Mouse (Mus musculus): ENCODE results near the gene Nat8f5. TPM values are rescaled to one million over a fixed set of nuclear protein-coding genes. Genes with fewer than 3 reads are reported as not detected.
"Not testable (repeated sequence)": the region's sequence is repeated elsewhere in the genome, so short reads cannot be mapped to it uniquely, and the experiment has no call there.

Gene Nat8f5
- not detected in 2 replicates for polyA plus RNA-seq (2016; fragmentation: Nextera tagmentation; extraction: Ambion mirVana)

GRCm38 (mm10) chr6:85820837-85821236 lies at the start of gene Nat8f5, which contains the start of gene Nat8f6:
Gene Nat8f5 (minus strand): TSS chr6:85820972.
Gene Nat8f6 (minus strand): TSS chr6:85820954.
- DNase-seq (ENCODE audit: extremely low spot score, low spot score): no peak
- Histone ChIP-seq H3K36me3 (replicated peaks) (no peaks in the 10 kb centered on the region), H3K27ac (no peak within 1 kb of the TSS), H3K4me3 (no peak within 1 kb of the TSS), H3K9me3 (no peaks in the 10 kb centered on the region), H3K4me1 (0 out of 2 replicates have a peak, but pooled peaks cover 6% of the 10 kb centered on the region), H3K27me3 (ENCODE audit: poor library complexity, severe bottlenecking) (no peaks in the 10 kb centered on the region)
- 92% methylated on average over 5 of the region's 5 CpGs for WGBS

- H3K4me1 ChIP-seq; H3K36me3 ChIP-seq (replicated peaks); DNase-seq (ENCODE audit: extremely low spot score, low spot score); H3K27me3 ChIP-seq (ENCODE audit: poor library complexity, severe bottlenecking); H3K27ac ChIP-seq; H3K9me3 ChIP-seq; H3K4me3 ChIP-seq: not testable (repeated sequence)
- WGBS: 87% methylated on average over 5 of the region's 5 CpGs
These were observed 48.2 kb upstream of the Nat8f5 start, which contains the start of gene Nat8f2 for GRCm38 (mm10) chr6:85869006-85869405. Gene Nat8f2 (minus strand): TSS chr6:85869158.

GRCm38 (mm10) chr6:85867726-85868690 lies 47.2 kb upstream of the Nat8f5 start:
- no peaks in the 10 kb centered on the region for H3K36me3 ChIP-seq (replicated peaks)
- no peaks in the 10 kb centered on the region for H3K9me3 ChIP-seq
- H3K4me1 ChIP-seq: no peaks in the 10 kb centered on the region; the same call in 1 of the 2 replicates
- H3K27ac ChIP-seq: no peak overlapping the region
- H3K27me3 ChIP-seq (ENCODE audit: poor library complexity, severe bottlenecking): no peaks in the 10 kb centered on the region
- WGBS: 79% methylated on average over 8 of the region's 8 CpGs
- DNase-seq (ENCODE audit: extremely low spot score, low spot score): no peak
- H3K4me3 ChIP-seq: no peak overlapping the region

- not testable (repeated sequence) for H3K4me3 ChIP-seq
- 62% methylated on average over 1 of the region's 1 CpGs for WGBS
These were observed 46.2 kb upstream of the Nat8f5 start for GRCm38 (mm10) chr6:85866995-85867394.

GRCm38 (mm10) chr6:85866166-85866565 lies 45.4 kb upstream of the Nat8f5 start:
- not testable (repeated sequence) for H3K4me3 ChIP-seq; DNase-seq (ENCODE audit: extremely low spot score, low spot score); H3K9me3 ChIP-seq; H3K27ac ChIP-seq; H3K4me1 ChIP-seq; H3K36me3 ChIP-seq (replicated peaks); H3K27me3 ChIP-seq (ENCODE audit: poor library complexity, severe bottlenecking)
- 88% methylated on average over 3 of the region's 3 CpGs for WGBS

More at GRCm38 (mm10) chr6:85866995-85867394, 46.2 kb upstream of the Nat8f5 start:
- H3K9me3 ChIP-seq; H3K27ac ChIP-seq; DNase-seq (ENCODE audit: extremely low spot score, low spot score); H3K36me3 ChIP-seq (replicated peaks); H3K27me3 ChIP-seq (ENCODE audit: poor library complexity, severe bottlenecking); H3K4me1 ChIP-seq: not testable (repeated sequence)

- H3K9me3 ChIP-seq; H3K4me3 ChIP-seq; H3K36me3 ChIP-seq (replicated peaks); H3K4me1 ChIP-seq; DNase-seq (ENCODE audit: extremely low spot score, low spot score); H3K27me3 ChIP-seq (ENCODE audit: poor library complexity, severe bottlenecking); H3K27ac ChIP-seq: not testable (repeated sequence)
- WGBS: 68% methylated on average over 6 of the region's 7 CpGs
These were observed 44.3 kb upstream of the Nat8f5 start for GRCm38 (mm10) chr6:85864900-85865639.

GRCm38 (mm10) chr6:85863840-85864239 lies 43.1 kb upstream of the Nat8f5 start:
- no peaks in the 10 kb centered on the region for H3K36me3 ChIP-seq (replicated peaks)
- 91% methylated on average over 2 of the region's 2 CpGs for WGBS

GRCm38 (mm10) chr6:85863136-85863535 lies 42.4 kb upstream of the Nat8f5 start:
- no peaks in the 10 kb centered on the region for H3K36me3 ChIP-seq (replicated peaks)
- H3K9me3 ChIP-seq: no peaks in the 10 kb centered on the region
- no peak overlapping the region for H3K27ac ChIP-seq
- 91% methylated on average over 2 of the region's 2 CpGs for WGBS
- H3K27me3 ChIP-seq (ENCODE audit: poor library complexity, severe bottlenecking): no peaks in the 10 kb centered on the region
- H3K4me1 ChIP-seq: no peaks in the 10 kb centered on the region
- DNase-seq (ENCODE audit: extremely low spot score, low spot score): no peak
- no peak overlapping the region for H3K4me3 ChIP-seq

More at GRCm38 (mm10) chr6:85863840-85864239, 43.1 kb upstream of the Nat8f5 start:
- Histone ChIP-seq H3K4me3 (no peak overlapping the region), H3K4me1 (no peaks in the 10 kb centered on the region; the same call in 1 of the 2 replicates), H3K9me3 (no peaks in the 10 kb centered on the region), H3K27me3 (ENCODE audit: poor library complexity, severe bottlenecking) (no peaks in the 10 kb centered on the region), H3K27ac (no peak overlapping the region)
- no peak for DNase-seq (ENCODE audit: extremely low spot score, low spot score)

- no peaks in the 10 kb centered on the region for H3K36me3 ChIP-seq (replicated peaks)
- no peaks in the 10 kb centered on the region for H3K27me3 ChIP-seq (ENCODE audit: poor library complexity, severe bottlenecking)
- no peak overlapping the region for H3K27ac ChIP-seq
- no peak for DNase-seq (ENCODE audit: extremely low spot score, low spot score)
- H3K4me3 ChIP-seq: no peak overlapping the region
- H3K9me3 ChIP-seq: no peaks in the 10 kb centered on the region
- WGBS: 85% methylated on average over 3 of the region's 3 CpGs
- no peaks in the 10 kb centered on the region for H3K4me1 ChIP-seq
These were observed 41.8 kb upstream of the Nat8f5 start for GRCm38 (mm10) chr6:85862565-85862964.

GRCm38 (mm10) chr6:85861247-85861646 lies 40.5 kb upstream of the Nat8f5 start:
- H3K27ac ChIP-seq: no peak overlapping the region
- H3K9me3 ChIP-seq: no peaks in the 10 kb centered on the region
- no peaks in the 10 kb centered on the region for H3K4me1 ChIP-seq
- H3K27me3 ChIP-seq (ENCODE audit: poor library complexity, severe bottlenecking): no peaks in the 10 kb centered on the region
- no peaks in the 10 kb centered on the region for H3K36me3 ChIP-seq (replicated peaks)
- H3K4me3 ChIP-seq: no peak overlapping the region
- no peak for DNase-seq (ENCODE audit: extremely low spot score, low spot score)
- 81% methylated on average over 3 of the region's 3 CpGs for WGBS

- DNase-seq (ENCODE audit: extremely low spot score, low spot score): no peak
- Histone ChIP-seq H3K4me1 (0 out of 2 replicates have a peak, but pooled peaks cover 3% of the 10 kb centered on the region), H3K4me3 (no peak overlapping the region), H3K27ac (no peak overlapping the region), H3K27me3 (ENCODE audit: poor library complexity, severe bottlenecking) (no peaks in the 10 kb centered on the region), H3K36me3 (replicated peaks) (no peaks in the 10 kb centered on the region), H3K9me3 (no peaks in the 10 kb centered on the region)
- WGBS: 82% methylated on average over 1 of the region's 1 CpGs
These were observed 35.5 kb upstream of the Nat8f5 start for GRCm38 (mm10) chr6:85856194-85856678.

- Histone ChIP-seq H3K27ac (no peak overlapping the region), H3K9me3 (no peaks in the 10 kb centered on the region), H3K4me3 (no peak overlapping the region), H3K27me3 (ENCODE audit: poor library complexity, severe bottlenecking) (no peaks in the 10 kb centered on the region), H3K36me3 (replicated peaks) (no peaks in the 10 kb centered on the region), H3K4me1 (peaks cover 16% of the 10 kb centered on the region)
- DNase-seq (ENCODE audit: extremely low spot score, low spot score): no peak
- WGBS: 76% methylated on average over 3 of the region's 3 CpGs
These were observed 32.7 kb upstream of the Nat8f5 start for GRCm38 (mm10) chr6:85853481-85853880.
